Mouse (Mus musculus): ENCODE measurements at regions not wholly inside any gene's neighbourhood (a gene's known extent, or its start where the extent isn't known, plus 50 kb on each side); places are given as distances from the start of the nearest gene placed in this dataset.
A peak's percentile ranks its signal among the peaks of the same experiment; 100 is the strongest.

DNA sequence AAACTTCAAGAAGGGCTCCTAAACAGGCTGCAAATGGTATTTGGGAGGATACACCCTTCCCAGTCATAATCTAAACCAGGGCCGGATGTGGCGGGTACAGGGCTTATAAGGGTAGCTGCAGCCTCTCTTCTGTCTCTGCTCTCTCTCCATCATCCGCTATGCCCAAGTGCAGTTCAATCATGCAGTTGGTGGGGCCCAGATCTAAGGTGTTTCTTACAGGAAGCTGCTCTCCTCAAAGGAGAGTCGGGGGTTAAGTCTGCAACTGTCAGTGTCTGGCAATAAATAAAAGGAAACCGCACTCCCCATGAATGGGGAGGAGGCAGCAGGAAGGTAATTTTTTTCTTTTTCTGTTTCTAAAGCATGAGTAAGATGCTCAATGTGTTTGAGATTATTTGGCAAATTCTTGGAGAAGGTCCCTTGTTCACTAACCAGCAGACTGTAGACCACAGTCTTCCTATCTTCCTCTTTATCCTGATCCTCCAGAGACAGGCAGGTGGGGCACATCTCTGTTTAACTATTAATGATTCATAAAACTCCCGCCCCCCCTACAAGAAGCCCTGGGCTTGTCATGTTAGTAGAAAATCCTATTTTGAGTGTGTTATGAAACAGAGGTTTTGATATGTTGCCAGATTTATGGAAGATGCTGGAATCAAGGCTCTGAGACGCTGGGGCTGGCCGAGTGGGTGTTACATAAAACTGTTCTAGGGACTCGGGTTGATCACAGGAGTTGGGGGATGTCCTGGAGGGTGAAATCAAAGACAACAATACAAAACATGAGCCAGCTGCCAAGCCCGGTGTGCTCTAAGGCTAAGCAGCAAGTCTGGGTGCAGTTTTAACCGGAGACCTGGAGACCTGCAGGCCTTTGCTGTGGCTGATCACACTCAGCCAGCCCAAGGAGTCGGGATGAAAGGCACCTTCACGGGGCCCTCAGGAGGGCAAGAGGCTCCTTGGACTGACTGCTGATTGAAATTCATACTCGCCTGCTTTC is 69.3 kb upstream of the Irf2bp2 start:
- Histone ChIP-seq H3K27ac (peak overlapping the region; percentile 63), H3K36me3 (ENCODE audit: control insufficient read depth, insufficient read depth, low read length) (peaks cover 4% of the 10 kb centered on the region), H3K27me3 (ENCODE audit: control insufficient read depth, insufficient read depth, low read length) (no peaks in the 10 kb centered on the region), H3K4me3 (no peak overlapping the region), H3K9ac (ENCODE audit: low read depth, low read length) (peak overlapping the region; percentile 23; the same call in 1 of the 2 replicates), H3K79me2 (replicated peaks; ENCODE audit: control insufficient read depth, insufficient read depth, low read length) (no peaks in the 10 kb centered on the region), H3K4me1 (ENCODE audit: control insufficient read depth, insufficient read depth, low read length) (peaks cover 45% of the 10 kb centered on the region)
- intact Hi-C loops (cut with DNase I) = loop anchor here (2.0 kb wide), 1 partner anchor 258 kb away; no protein-coding TSS in a partner anchor
- TF ChIP-seq POLR2A (IDR thresholded peaks at IDR 0.05; ENCODE audit: insufficient read depth, low read depth, low read length) = no peak
- TF ChIP-seq CTCF (IDR thresholded peaks at IDR 0.05) = no peak
- no peak for TF ChIP-seq EP300 (IDR thresholded peaks at IDR 0.05; ENCODE audit: insufficient read depth, low read depth, low read length)
- peak; percentile 43 to 57 for DNase-seq
- WGBS = 27% methylated on average over 14 of the region's 14 CpGs

- intact Hi-C loops (cut with DNase I) = loop anchor here (2.0 kb wide), 1 partner anchor 259 kb away; no protein-coding TSS in a partner anchor
- peak overlapping the region; percentile 62 for H3K27ac ChIP-seq
- H3K27me3 ChIP-seq (ENCODE audit: control insufficient read depth, insufficient read depth, low read length) = no peaks in the 10 kb centered on the region
- H3K79me2 ChIP-seq (replicated peaks; ENCODE audit: control insufficient read depth, insufficient read depth, low read length) = no peaks in the 10 kb centered on the region
- no peak overlapping the region for H3K9ac ChIP-seq (ENCODE audit: low read depth, low read length)
- no peak overlapping the region for H3K4me3 ChIP-seq
- DNase-seq = peak in 1 of 2 experiments; percentile 33
- no peak for TF ChIP-seq POLR2A (IDR thresholded peaks at IDR 0.05; ENCODE audit: insufficient read depth, low read depth, low read length)
- TF ChIP-seq CTCF (IDR thresholded peaks at IDR 0.05) = no peak
- no peak for TF ChIP-seq EP300 (IDR thresholded peaks at IDR 0.05; ENCODE audit: insufficient read depth, low read depth, low read length)
- peaks cover 4% of the 10 kb centered on the region for H3K36me3 ChIP-seq (ENCODE audit: control insufficient read depth, insufficient read depth, low read length)
- 64% methylated on average over 5 of the region's 5 CpGs for whole genome bisulfite sequencing
- H3K4me1 ChIP-seq (ENCODE audit: control insufficient read depth, insufficient read depth, low read length) = peaks cover 39% of the 10 kb centered on the region
Measured at GRCm38 (mm10) chr8:126662151-126662550, 68.4 kb upstream of the Irf2bp2 start.

DNA sequence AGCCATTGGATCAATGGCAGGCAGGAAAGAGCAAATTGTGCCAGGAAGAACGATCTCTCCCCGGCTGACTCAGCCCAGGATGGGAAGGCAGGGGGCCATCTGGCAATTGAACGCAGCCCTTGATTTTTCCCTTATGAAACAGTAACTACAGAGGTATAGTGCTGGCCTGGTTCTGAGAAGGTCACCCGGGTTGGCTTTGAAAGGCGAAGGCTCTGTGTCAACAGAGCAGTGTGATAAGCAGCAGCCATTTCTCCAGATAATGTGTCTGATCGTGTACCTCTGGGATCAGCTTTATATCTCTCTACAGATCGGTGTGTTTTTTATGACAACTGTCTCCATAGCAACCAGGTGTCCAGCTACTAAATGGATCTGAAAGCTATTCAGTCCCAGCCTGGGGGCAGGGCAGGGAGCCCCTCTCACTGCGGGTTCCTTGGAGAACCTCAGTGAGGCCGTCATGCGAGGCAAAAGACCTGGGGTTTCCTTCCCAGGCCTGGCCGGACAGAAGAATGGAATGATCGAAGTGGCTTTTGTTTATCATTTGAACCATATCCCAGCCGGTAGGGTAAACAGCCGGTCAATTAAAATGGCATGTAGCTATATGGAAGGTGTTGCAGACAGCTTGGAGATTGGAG is 67.8 kb upstream of the Irf2bp2 start:
- DNase-seq = peak; percentile 47 to 48
- intact Hi-C loops (cut with DNase I) = loop anchor here (2.0 kb wide), 1 partner anchor 259 kb away; no protein-coding TSS in a partner anchor
- WGBS = 42% methylated on average over 14 of the region's 14 CpGs
- Histone ChIP-seq H3K79me2 (replicated peaks; ENCODE audit: control insufficient read depth, insufficient read depth, low read length) (no peaks in the 10 kb centered on the region), H3K9ac (ENCODE audit: low read depth, low read length) (no peak overlapping the region), H3K27me3 (ENCODE audit: control insufficient read depth, insufficient read depth, low read length) (no peaks in the 10 kb centered on the region), H3K36me3 (ENCODE audit: control insufficient read depth, insufficient read depth, low read length) (peaks cover 4% of the 10 kb centered on the region), H3K4me3 (no peak overlapping the region), H3K4me1 (ENCODE audit: control insufficient read depth, insufficient read depth, low read length) (peaks cover 34% of the 10 kb centered on the region), H3K27ac (peak overlapping the region; percentile 62)
- TF ChIP-seq CTCF (IDR thresholded peaks at IDR 0.05) (no peak), POLR2A (IDR thresholded peaks at IDR 0.05; ENCODE audit: insufficient read depth, low read depth, low read length) (no peak), EP300 (IDR thresholded peaks at IDR 0.05; ENCODE audit: insufficient read depth, low read depth, low read length) (no peak)

- TF ChIP-seq CTCF (IDR thresholded peaks at IDR 0.05) = no peak
- 0 out of 2 replicates have a peak, but pooled peaks have one; percentile 21 for TF ChIP-seq POLR2A (IDR thresholded peaks at IDR 0.05; ENCODE audit: insufficient read depth, low read depth, low read length)
- peak overlapping the region; percentile 53 for H3K9ac ChIP-seq (ENCODE audit: low read depth, low read length)
- WGBS = 30% methylated on average over 12 of the region's 12 CpGs
- intact Hi-C loops (cut with DNase I) = no loop called here
- H3K79me2 ChIP-seq (replicated peaks; ENCODE audit: control insufficient read depth, insufficient read depth, low read length) = no peaks in the 10 kb centered on the region
- peaks cover 4% of the 10 kb centered on the region for H3K36me3 ChIP-seq (ENCODE audit: control insufficient read depth, insufficient read depth, low read length)
- DNase-seq = peak in 1 of 2 experiments; percentile 24
- no peaks in the 10 kb centered on the region for H3K27me3 ChIP-seq (ENCODE audit: control insufficient read depth, insufficient read depth, low read length)
- H3K4me3 ChIP-seq = no peak overlapping the region
- H3K27ac ChIP-seq = peak overlapping the region; percentile 83
- peaks cover 34% of the 10 kb centered on the region for H3K4me1 ChIP-seq (ENCODE audit: control insufficient read depth, insufficient read depth, low read length)
Measured at GRCm38 (mm10) chr8:126660658-126661316, 67.0 kb upstream of the Irf2bp2 start.

GRCm38 (mm10) chr8:126659691-126660657 is 66.2 kb upstream of the Irf2bp2 start:
- intact Hi-C loops (cut with DNase I) = no loop called here
- WGBS = 34% methylated on average over 12 of the region's 12 CpGs
- Histone ChIP-seq H3K4me1 (ENCODE audit: control insufficient read depth, insufficient read depth, low read length) (peaks cover 29% of the 10 kb centered on the region), H3K27ac (peak overlapping the region; percentile 83), H3K4me3 (no peak overlapping the region), H3K27me3 (ENCODE audit: control insufficient read depth, insufficient read depth, low read length) (no peaks in the 10 kb centered on the region), H3K79me2 (replicated peaks; ENCODE audit: control insufficient read depth, insufficient read depth, low read length) (no peaks in the 10 kb centered on the region), H3K36me3 (ENCODE audit: control insufficient read depth, insufficient read depth, low read length) (peaks cover 4% of the 10 kb centered on the region), H3K9ac (ENCODE audit: low read depth, low read length) (peak overlapping the region; percentile 53)
- DNase-seq = peak; percentile 53 to 56
- 0 out of 2 replicates have a peak, but pooled peaks have one; percentile 9 for TF ChIP-seq EP300 (IDR thresholded peaks at IDR 0.05; ENCODE audit: insufficient read depth, low read depth, low read length)
- TF ChIP-seq CTCF (IDR thresholded peaks at IDR 0.05) = peak; percentile 21
- peak; percentile 64; the same call in 1 of the 2 replicates for TF ChIP-seq POLR2A (IDR thresholded peaks at IDR 0.05; ENCODE audit: insufficient read depth, low read depth, low read length)

Data from heart, adult 2 months (tissue).